Mouse (Mus musculus): ENCODE measurements around the gene Gemin5. TPM values are rescaled to one million over a fixed set of nuclear protein-coding genes. Genes with fewer than 3 reads are reported as not detected.

Gemin5 gene
- polyA plus RNA-seq, 1 experiment from 2014 or later: 29.7 TPM

GRCm38 (mm10) chr11:58096821-58097620 lies 71.3 kb downstream of the Gemin5 start:
- Histone ChIP-seq H3K27me3 (peaks cover 34% of the 10 kb centered on the region), H3K4me2 (peak overlapping the region; percentile 80), H3K9me3 (no peaks in the 10 kb centered on the region), H3K9ac (replicated peaks) (no peak overlapping the region), H3K4me1 (replicated peaks) (peaks cover 14% of the 10 kb centered on the region), H3K27ac (no peak overlapping the region), H3K36me3 (no peaks in the 10 kb centered on the region), H3K4me3 (replicated peaks) (peak overlapping the region; percentile 46)
- WGBS: 54% methylated on average over 20 of the region's 20 CpGs
- no peak for ATAC-seq (ENCODE audit: insufficient number of reproducible peaks, insufficient read depth, low FRiP score, low TSS enrichment, low read depth)

- no peak for ATAC-seq (ENCODE audit: insufficient number of reproducible peaks, insufficient read depth, low FRiP score, low TSS enrichment, low read depth)
- H3K36me3 ChIP-seq: no peaks in the 10 kb centered on the region
- H3K4me2 ChIP-seq: no peak overlapping the region
- no peak overlapping the region for H3K4me3 ChIP-seq (replicated peaks)
- 87% methylated on average over 5 of the region's 5 CpGs for whole genome bisulfite sequencing
- H3K27ac ChIP-seq: no peak overlapping the region
- H3K27me3 ChIP-seq: peaks cover 34% of the 10 kb centered on the region
- H3K4me1 ChIP-seq (replicated peaks): peaks cover 14% of the 10 kb centered on the region
- no peak overlapping the region for H3K9ac ChIP-seq (replicated peaks)
- H3K9me3 ChIP-seq: no peaks in the 10 kb centered on the region
Observed at GRCm38 (mm10) chr11:58096160-58096559, 72.2 kb downstream of the Gemin5 start.

DNA sequence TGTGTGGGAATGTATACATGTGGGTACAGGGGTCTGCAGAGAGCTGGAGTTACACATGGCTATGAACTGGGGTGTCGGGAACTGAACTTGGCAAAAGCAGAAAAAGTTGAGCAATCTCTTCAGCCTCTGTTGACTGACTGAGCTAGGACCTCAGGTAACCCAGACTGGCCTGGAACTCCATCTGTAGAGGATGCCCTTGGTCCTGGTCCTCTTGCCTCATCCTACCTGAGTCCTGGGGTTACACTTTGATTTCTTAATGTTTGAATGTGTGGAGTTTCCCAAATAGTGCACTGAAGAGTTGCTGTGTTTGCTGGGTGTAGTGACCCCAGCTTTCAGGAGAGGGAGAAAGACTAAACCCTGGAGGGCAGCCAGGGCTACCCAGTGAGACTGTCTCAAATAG lies 72.8 kb downstream of the Gemin5 start:
- Histone ChIP-seq H3K36me3 (no peaks in the 10 kb centered on the region), H3K9ac (replicated peaks) (no peak overlapping the region), H3K27me3 (peaks cover 34% of the 10 kb centered on the region), H3K9me3 (no peaks in the 10 kb centered on the region), H3K27ac (no peak overlapping the region), H3K4me2 (no peak overlapping the region), H3K4me3 (replicated peaks) (no peak overlapping the region), H3K4me1 (replicated peaks) (peaks cover 14% of the 10 kb centered on the region)
- 96% methylated on average over 1 of the region's 1 CpGs for WGBS
- ATAC-seq (ENCODE audit: insufficient number of reproducible peaks, insufficient read depth, low FRiP score, low TSS enrichment, low read depth): no peak

GRCm38 (mm10) chr11:58094766-58095165 lies 73.6 kb downstream of the Gemin5 start:
- Histone ChIP-seq H3K27ac (no peak overlapping the region), H3K36me3 (no peaks in the 10 kb centered on the region), H3K4me3 (replicated peaks) (no peak overlapping the region), H3K4me1 (replicated peaks) (peaks cover 14% of the 10 kb centered on the region), H3K27me3 (peaks cover 34% of the 10 kb centered on the region), H3K9ac (replicated peaks) (no peak overlapping the region), H3K4me2 (no peak overlapping the region), H3K9me3 (no peaks in the 10 kb centered on the region)
- no peak for ATAC-seq (ENCODE audit: insufficient number of reproducible peaks, insufficient read depth, low FRiP score, low TSS enrichment, low read depth)
- 77% methylated on average over 4 of the region's 4 CpGs for WGBS

GRCm38 (mm10) chr11:58093021-58093528 lies 75.3 kb downstream of the Gemin5 start, which contains the start of gene Gm12248:
Gm12248 (minus strand) TSS chr11:58093134.
- no peak within 1 kb of the TSS for H3K4me3 ChIP-seq (replicated peaks)
- no peak within 1 kb of the TSS; the same call in 1 of the 2 replicates for H3K9ac ChIP-seq (replicated peaks)
- ATAC-seq (ENCODE audit: insufficient number of reproducible peaks, insufficient read depth, low FRiP score, low TSS enrichment, low read depth): peak; percentile 66; the same call in 1 of the 2 replicates
- H3K4me1 ChIP-seq (replicated peaks): peaks cover 14% of the 10 kb centered on the region
- H3K4me2 ChIP-seq: peak within 1 kb of the TSS; percentile 35
- peaks cover 23% of the 10 kb centered on the region for H3K27me3 ChIP-seq
- 19% methylated on average over 12 of the region's 12 CpGs for WGBS
- H3K27ac ChIP-seq: 0 out of 2 replicates have a peak within 1 kb of the TSS, but pooled peaks have one; percentile 2
- no peaks in the 10 kb centered on the region for H3K36me3 ChIP-seq
- H3K9me3 ChIP-seq: no peaks in the 10 kb centered on the region

DNA sequence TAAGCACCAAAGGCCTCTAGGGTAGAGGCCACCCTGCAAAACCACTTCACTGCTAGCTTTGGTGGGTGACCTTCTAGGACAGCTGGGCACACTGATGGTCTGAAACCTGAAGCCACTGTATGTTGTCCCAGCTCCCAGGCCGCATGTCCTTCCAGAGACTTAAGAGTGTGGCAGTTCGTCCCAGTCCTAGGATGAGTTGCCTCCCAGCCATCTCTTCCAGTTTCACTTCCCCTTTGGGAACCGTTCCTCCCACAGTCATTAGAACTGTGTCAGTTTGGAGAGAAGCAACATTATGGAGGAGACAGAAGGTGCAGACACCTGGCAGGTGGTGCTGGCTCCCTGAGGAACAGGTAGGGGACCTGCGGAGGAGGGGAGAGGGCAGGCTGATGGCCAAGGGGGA lies 75.8 kb downstream of the Gemin5 start:
- WGBS: 52% methylated on average over 4 of the region's 4 CpGs
- Histone ChIP-seq H3K9ac (replicated peaks) (no peak overlapping the region; the same call in 1 of the 2 replicates), H3K4me3 (replicated peaks) (no peak overlapping the region), H3K27me3 (peaks cover 18% of the 10 kb centered on the region), H3K36me3 (no peaks in the 10 kb centered on the region), H3K4me2 (peak overlapping the region; percentile 35), H3K4me1 (replicated peaks) (peaks cover 9% of the 10 kb centered on the region), H3K9me3 (no peaks in the 10 kb centered on the region), H3K27ac (0 out of 2 replicates have a peak overlapping the region, but pooled peaks have one; percentile 2)
- ATAC-seq (ENCODE audit: insufficient number of reproducible peaks, insufficient read depth, low FRiP score, low TSS enrichment, low read depth): no peak

GRCm38 (mm10) chr11:58081716-58082115 lies 86.6 kb downstream of the Gemin5 start:
- H3K4me1 ChIP-seq (replicated peaks): no peaks in the 10 kb centered on the region
- H3K4me2 ChIP-seq: no peak overlapping the region
- H3K27ac ChIP-seq: no peak overlapping the region
- H3K9me3 ChIP-seq: peaks cover 4% of the 10 kb centered on the region; the same call in 1 of the 2 replicates
- no peaks in the 10 kb centered on the region for H3K36me3 ChIP-seq
- 86% methylated on average over 6 of the region's 6 CpGs for WGBS
- no peak for ATAC-seq (ENCODE audit: insufficient number of reproducible peaks, insufficient read depth, low FRiP score, low TSS enrichment, low read depth)
- no peak overlapping the region for H3K4me3 ChIP-seq (replicated peaks)
- H3K9ac ChIP-seq (replicated peaks): no peak overlapping the region
- H3K27me3 ChIP-seq: no peaks in the 10 kb centered on the region

DNA sequence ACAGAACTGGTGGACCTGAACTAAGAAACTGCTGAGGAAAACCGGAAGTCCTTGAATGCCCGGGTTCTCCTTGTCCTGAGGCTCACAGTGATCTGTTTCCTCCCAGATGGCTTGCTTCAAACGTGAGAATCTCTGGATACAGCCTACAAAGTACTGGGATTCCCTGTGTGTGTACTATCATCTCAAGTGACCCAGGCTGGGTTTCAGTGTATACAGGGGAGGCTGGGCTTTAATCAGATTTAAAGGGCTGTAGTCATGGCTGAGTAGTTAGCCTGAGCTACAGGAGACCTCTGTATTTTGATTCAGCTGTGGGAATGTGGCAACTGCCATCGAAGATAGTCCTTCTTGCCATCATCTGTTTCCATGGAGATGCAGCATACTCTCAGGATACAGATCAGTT lies 91.1 kb downstream of the Gemin5 start:
- Histone ChIP-seq H3K9ac (replicated peaks) (no peak overlapping the region), H3K27ac (no peak overlapping the region), H3K36me3 (no peaks in the 10 kb centered on the region), H3K9me3 (peaks cover 4% of the 10 kb centered on the region; the same call in 1 of the 2 replicates), H3K4me2 (no peak overlapping the region), H3K4me3 (replicated peaks) (no peak overlapping the region), H3K27me3 (no peaks in the 10 kb centered on the region), H3K4me1 (replicated peaks) (no peaks in the 10 kb centered on the region)
- no peak for ATAC-seq (ENCODE audit: insufficient number of reproducible peaks, insufficient read depth, low FRiP score, low TSS enrichment, low read depth)
- WGBS: 76% methylated on average over 4 of the region's 4 CpGs

DNA sequence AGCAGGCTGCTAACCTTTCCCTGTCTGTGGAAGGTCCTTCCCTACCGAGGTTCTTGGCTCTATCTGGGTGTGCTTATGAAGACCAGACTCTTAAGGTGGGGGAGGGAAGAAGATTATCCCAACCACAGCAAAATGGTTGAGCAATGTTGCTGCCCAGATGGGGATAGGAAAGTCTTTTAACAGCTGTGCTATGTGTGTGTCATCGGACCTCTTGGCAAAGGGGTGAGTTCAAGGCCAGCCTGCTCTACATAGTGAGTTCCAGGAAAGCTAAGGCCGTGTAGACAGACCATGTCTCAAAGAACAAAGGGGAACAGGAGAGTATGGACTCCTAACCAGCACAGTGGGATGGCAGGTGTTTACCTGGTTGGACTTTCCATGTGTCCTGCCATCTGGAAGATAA lies 95.4 kb downstream of the Gemin5 start:
- no peak overlapping the region for H3K27ac ChIP-seq
- 83% methylated on average over 3 of the region's 3 CpGs for WGBS

More for the DNA sequence above, 95.4 kb downstream of the Gemin5 start:
- no peaks in the 10 kb centered on the region for H3K36me3 ChIP-seq
- H3K27me3 ChIP-seq: no peaks in the 10 kb centered on the region
- H3K4me2 ChIP-seq: no peak overlapping the region
- no peak overlapping the region for H3K4me3 ChIP-seq (replicated peaks)
- H3K9ac ChIP-seq (replicated peaks): no peak overlapping the region
- H3K9me3 ChIP-seq: no peaks in the 10 kb centered on the region
- no peaks in the 10 kb centered on the region for H3K4me1 ChIP-seq (replicated peaks)
- ATAC-seq (ENCODE audit: insufficient number of reproducible peaks, insufficient read depth, low FRiP score, low TSS enrichment, low read depth): no peak

All from limb, embryonic 12.5 days (tissue).